Comparison of ENCODE assay signal across 10 mouse cellular contexts in the genomic region with DNA sequence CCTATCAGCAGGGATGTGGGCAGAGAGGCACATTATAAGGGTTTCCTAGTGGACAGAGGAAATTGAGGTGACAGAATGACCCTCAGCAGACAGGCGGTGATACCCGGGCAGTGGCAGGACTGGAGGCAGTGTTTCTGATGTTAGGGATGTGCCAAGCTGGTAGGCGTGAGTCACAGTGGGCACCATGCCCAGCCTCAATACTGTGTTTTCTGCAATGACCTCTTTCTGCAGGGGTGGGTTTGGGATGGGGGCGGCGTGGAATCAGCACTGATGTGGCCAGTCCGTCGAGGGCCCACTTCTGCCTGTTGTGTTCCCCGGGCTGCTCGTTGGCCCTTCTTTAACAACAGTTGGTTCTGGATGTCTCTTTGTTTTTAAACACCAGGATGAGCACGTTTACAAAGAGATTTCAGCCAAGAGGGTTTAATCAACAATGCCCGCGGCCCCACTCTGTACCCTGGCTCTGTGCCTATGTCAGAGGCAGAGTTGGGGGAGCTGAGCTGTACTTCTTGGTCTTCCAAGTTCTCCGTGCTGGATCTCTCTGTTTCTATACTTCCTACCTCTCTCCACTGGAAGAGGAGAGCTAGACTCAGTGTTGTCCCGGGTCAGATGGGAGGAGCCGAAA. TPM values are rescaled to one million over a fixed set of nuclear protein-coding genes. Genes with fewer than 3 reads are reported as not detected.
A peak's percentile ranks its signal among the peaks of the same experiment; 100 is the strongest.
DNase-seq lines count a peak whose midpoint lies in the region; ATAC-seq and TF ChIP-seq lines count a peak whose summit lies in the region.
"Had no signal": no experiment of that assay in that cellular context is flagged by ENCODE, and none has a peak within 500 bp of the region (broad histone marks: within the 10 kb centered on the region; RNA-seq: fewer than 3 reads in every experiment).

No protein-coding gene starts in this region.

- peaks cover 10% of the 10 kb centered on the region; the same call in 1 of the 2 replicates for H3K79me2 ChIP-seq in liver, adult 2 months (ENCODE audit: control insufficient read depth, insufficient read depth, low read length)
- peaks cover 55% of the 10 kb centered on the region for H3K79me2 ChIP-seq in myocyte (ENCODE audit: control insufficient read depth, insufficient read depth)

- H3K4me2 ChIP-seq in heart, embryonic 15.5 days = peak overlapping the region; percentile 88
- H3K4me2 ChIP-seq in myocyte (ENCODE audit: low read depth) = peak overlapping the region; percentile 75

- no peak for DNase-seq in frontal cortex, postnatal 10 days (ENCODE audit: low spot score in 2 of 2)
- peak; percentile 52 to 61 for DNase-seq in urinary bladder, postnatal 36 days (ENCODE audit: low spot score in 2 of 2)
- DNase-seq in urinary bladder, adult 2 months (ENCODE audit: low spot score) = no peak
- DNase-seq in liver, adult 2 months (ENCODE audit: extremely low read depth, low read depth, low spot score) = peak; percentile 50
- no peak for DNase-seq in urinary bladder, postnatal 4 days (ENCODE audit: low spot score in 2 of 2)

- WGBS in heart, embryonic 15.5 days = 12% methylated on average over 15 of the region's 15 CpGs
- WGBS in liver, adult 2 months = 11% methylated on average over 15 of the region's 15 CpGs

- peak overlapping the region; percentile 91 for H3K4me3 ChIP-seq in heart, embryonic 15.5 days
- H3K4me3 ChIP-seq in liver, adult 2 months (ENCODE audit: insufficient read depth, low read depth, low read length) = peak overlapping the region; percentile 66
- peak overlapping the region; percentile 29 for H3K4me3 ChIP-seq in myocyte

- H3K9ac ChIP-seq in heart, embryonic 15.5 days = peak overlapping the region; percentile 98
- H3K9ac ChIP-seq in liver, adult 2 months (ENCODE audit: low read depth, low read length) = peak overlapping the region; percentile 82

- H3ac ChIP-seq in myocyte (ENCODE audit: control insufficient read depth, insufficient read length) = peak overlapping the region; percentile 58

- TF ChIP-seq POLR2A in liver, adult 2 months (IDR thresholded peaks at IDR 0.05; ENCODE audit: extremely low read depth, insufficient read depth, low read length) = no peak
- TF ChIP-seq POLR2A in myocyte (IDR thresholded peaks at IDR 0.05; ENCODE audit: insufficient read length, low read depth) = peak; percentile 39

- H3K4me1 ChIP-seq in heart, embryonic 15.5 days (replicated peaks) = peaks cover 90% of the 10 kb centered on the region
- peaks cover 22% of the 10 kb centered on the region; the same call in 1 of the 2 replicates for H3K4me1 ChIP-seq in liver, adult 2 months (ENCODE audit: control insufficient read depth, insufficient read depth, low read length)

- H3K27ac ChIP-seq in heart, embryonic 15.5 days = peak overlapping the region; percentile 92
- H3K27ac ChIP-seq in liver, adult 2 months (replicated peaks; ENCODE audit: insufficient read depth, low read depth, low read length) = peak overlapping the region; percentile 29

- ATAC-seq in frontal cortex, adult (ENCODE audit: low TSS enrichment) = 0 out of 2 replicates have a peak, but pooled peaks have one; percentile 12
- ATAC-seq in heart, embryonic 15.5 days (replicated peaks; ENCODE audit: insufficient number of reproducible peaks, insufficient read depth, low FRiP score, low read depth) = no peak

- H3K36me3 ChIP-seq in heart, embryonic 15.5 days = peaks cover 25% of the 10 kb centered on the region
- no peaks in the 10 kb centered on the region for H3K36me3 ChIP-seq in liver, adult 2 months (ENCODE audit: control insufficient read depth, insufficient read depth, low read length)
- no peaks in the 10 kb centered on the region for H3K36me3 ChIP-seq in myocyte (ENCODE audit: control insufficient read depth, insufficient read depth)

- no peaks in the 10 kb centered on the region for H3K27me3 ChIP-seq in heart, embryonic 15.5 days
- H3K27me3 ChIP-seq in liver, adult 2 months (ENCODE audit: control insufficient read depth, insufficient read depth, low read length) = no peaks in the 10 kb centered on the region
- H3K27me3 ChIP-seq in myocyte (ENCODE audit: control insufficient read depth, insufficient read depth, insufficient read length) = no peaks in the 10 kb centered on the region
- H3K27me3 ChIP-seq: CH12.LX had no signal

- no peaks in the 10 kb centered on the region for H3K9me3 ChIP-seq in heart, embryonic 15.5 days (replicated peaks)

- TF ChIP-seq CTCF in liver, adult 2 months (IDR thresholded peaks at IDR 0.05; ENCODE audit: low read depth, low read length) = no peak

TF ChIP-seq in myocyte, 11 proteins besides CTCF, POLR2A, EP300 and RAD21:
- TF ChIP-seq MYOD1 (IDR thresholded peaks at IDR 0.05; ENCODE audit: control insufficient read depth in 1 of 3, insufficient read length in 2 of 3, low read depth in 2 of 3) (peak in 1 of 3 experiments; percentile 13), E2F4 (IDR thresholded peaks at IDR 0.05; ENCODE audit: insufficient read depth) (no peak)
TF ChIP-seq in myocyte: peak in this region for 1.

RNA-seq across cellular contexts. Expression of a gene that starts 25.8 kb away (rescaled TPM):
- polyA plus RNA-seq in urinary bladder, adult 2 months (2012; rRNA removed) = 26.0 and 33.0 TPM in 2 replicates
- polyA plus RNA-seq in heart, embryonic 15.5 days (2015; fragmentation: Nextera tagmentation; extraction: Ambion mirVana) = 6.0 and 7.8 TPM in 2 replicates
- 2.8 and 4.5 TPM in 2 replicates for total RNA-seq in liver, adult 2 months (2014; rRNA removed)
- polyA plus RNA-seq in liver, adult 2 months (2012; rRNA removed) = 11.3 and 13.6 TPM in 2 replicates
- 41.9 TPM for polyA plus RNA-seq in myocyte (2012; fragmentation: generic; extraction: Trizol)

RNA-seq across cellular contexts. Expression of a gene that starts 59.0 kb away (rescaled TPM):
- polyA plus RNA-seq in urinary bladder, adult 2 months (2012; rRNA removed) = not detected in 2 replicates
- polyA plus RNA-seq in heart, embryonic 15.5 days (2015; fragmentation: Nextera tagmentation; extraction: Ambion mirVana) = 0.78 and 1.0 TPM in 2 replicates
- total RNA-seq in liver, adult 2 months (2014; rRNA removed) = not detected in 2 replicates
- polyA plus RNA-seq in liver, adult 2 months (2012; rRNA removed) = not detected in 2 replicates
- polyA plus RNA-seq in myocyte (2012; fragmentation: generic; extraction: Trizol) = 1.0 TPM
- total RNA-seq: gastrocnemius, postnatal 4 days had no signal

Comparison
In these comparisons a context has a peak if more than half of its experiments do, and no peak if none do; other contexts are left out.
1. DNase-seq: peak in urinary bladder, postnatal 36 days (2 of 2) and liver, adult 2 months (single experiment); none in frontal cortex, postnatal 10 days (0 of 2), urinary bladder, adult 2 months (single experiment) and urinary bladder, postnatal 4 days (0 of 2).
2. H3K4me3 ChIP-seq: peak in every context shown above with its lines; median percentile 91 in heart, embryonic 15.5 days; 66 in liver, adult 2 months; 29 in myocyte.